Mouse (Mus musculus) heart, embryonic 13.5 days (tissue): ENCODE data around the gene Rwdd4a. TPM values are rescaled to one million over a fixed set of nuclear protein-coding genes. Genes with fewer than 3 reads are reported as not detected.

ENCODE experiments used
- ATAC-seq: fragments of 200-750 bp; cut with Nextera tagmentation; 2 replicates; pipeline ENCODE4 v1.8.0; 2017; ENCODE audit warnings: moderate TSS enrichment; ENCODE audit not compliant: insufficient number of reproducible peaks, low FRiP score, low TSS enrichment; ENCODE audit errors: extremely low read depth
- H3K27ac ChIP-seq: fragments of 300-500 bp; sonication (generic); replicated peaks from 2 replicates; pipeline ENCODE4 v1.5.1; 2015; ENCODE audit warnings: moderate library complexity, mild to moderate bottlenecking, inconsistent platforms
- H3K27me3 ChIP-seq: fragments of 300-500 bp; sonication (generic); replicated peaks from 2 replicates; pipeline ENCODE4 v1.6.1; 2015; ENCODE audit warnings: mild to moderate bottlenecking, inconsistent platforms
- H3K36me3 ChIP-seq: fragments of 300-500 bp; sonication (generic); 2 replicates; pipeline ENCODE4 v1.6.1; 2015; ENCODE audit warnings: mild to moderate bottlenecking, inconsistent platforms
- H3K4me1 ChIP-seq: fragments of 300-500 bp; sonication (generic); 2 replicates; pipeline ENCODE4 v1.6.1; 2015; ENCODE audit warnings: inconsistent platforms
- H3K4me2 ChIP-seq: fragments of 300-500 bp; sonication (generic); 2 replicates; pipeline ENCODE4 v1.6.1; 2015; ENCODE audit warnings: inconsistent platforms, mild to moderate bottlenecking, moderate library complexity
- H3K4me3 ChIP-seq: fragments of 300-500 bp; sonication (generic); 2 replicates; pipeline ENCODE4 v1.5.1; 2015; ENCODE audit warnings: moderate library complexity, mild to moderate bottlenecking, inconsistent platforms
- H3K9ac ChIP-seq: fragments of 300-500 bp; sonication (generic); 2 replicates; pipeline ENCODE4 v1.6.1; 2015; ENCODE audit warnings: inconsistent platforms, mild to moderate bottlenecking, moderate library complexity
- H3K9me3 ChIP-seq: fragments of 300-500 bp; sonication (generic); 2 replicates; pipeline ENCODE4 v1.6.1; 2016; ENCODE audit warnings: inconsistent platforms
- WGBS: fragments of 180-500 bp; shearing (Covaris S2); methylation state at CpG from one replicate; pipeline ENCODE4 v1.1.7; 2015; ENCODE audit warnings: mixed read lengths; 5-methylcytosine and 5-hydroxymethylcytosine counted together
- polyA plus RNA-seq: library from polyadenylated mRNA; unstranded; fragments of >200 nt; fragmentation: Nextera tagmentation; extraction: Ambion mirVana; gene quantifications from 2 replicates; pipeline ENCODE4 v1.2.1, GENCODE M21; 2015

Rwdd4a gene
- polyA plus RNA-seq, 1 experiment from 2014 or later = 28.0 TPM

- H3K9me3 ChIP-seq = no peaks in the 10 kb centered on the region
- peaks cover 7% of the 10 kb centered on the region; the same call in 1 of the 2 replicates for H3K4me1 ChIP-seq
- no peak for ATAC-seq
- no peak overlapping the region for H3K27ac ChIP-seq
- no peaks in the 10 kb centered on the region for H3K27me3 ChIP-seq
- no peak overlapping the region for H3K4me2 ChIP-seq
- no peak overlapping the region for H3K9ac ChIP-seq
- 92% methylated on average over 16 of the region's 16 CpGs for WGBS
- H3K4me3 ChIP-seq = no peak overlapping the region
- H3K36me3 ChIP-seq = peaks cover 86% of the 10 kb centered on the region
Measured at GRCm38 (mm10) chr8:47542746-47543145, 9.3 kb downstream of the Rwdd4a start.

GRCm38 (mm10) chr8:47544094-47544493 lies 10.6 kb downstream of the Rwdd4a start:
- Histone ChIP-seq H3K4me3 (no peak overlapping the region), H3K9me3 (no peaks in the 10 kb centered on the region), H3K27ac (no peak overlapping the region), H3K9ac (no peak overlapping the region), H3K4me1 (peaks cover 7% of the 10 kb centered on the region; the same call in 1 of the 2 replicates), H3K4me2 (no peak overlapping the region), H3K36me3 (peaks cover 86% of the 10 kb centered on the region), H3K27me3 (no peaks in the 10 kb centered on the region)
- ATAC-seq = no peak
- WGBS = 90% methylated on average over 5 of the region's 5 CpGs

GRCm38 (mm10) chr8:47547102-47547501 lies 13.6 kb downstream of the Rwdd4a start:
- H3K9me3 ChIP-seq = no peaks in the 10 kb centered on the region
- H3K4me1 ChIP-seq = no peaks in the 10 kb centered on the region
- H3K9ac ChIP-seq = no peak overlapping the region
- H3K4me2 ChIP-seq = no peak overlapping the region
- H3K36me3 ChIP-seq = peaks cover 93% of the 10 kb centered on the region
- WGBS = 95% methylated on average over 10 of the region's 10 CpGs
- H3K27ac ChIP-seq = no peak overlapping the region
- no peak for ATAC-seq
- no peak overlapping the region for H3K4me3 ChIP-seq
- no peaks in the 10 kb centered on the region for H3K27me3 ChIP-seq

- H3K4me1 ChIP-seq = peaks cover 5% of the 10 kb centered on the region
- ATAC-seq = no peak
- H3K4me2 ChIP-seq = no peak overlapping the region
- no peak overlapping the region for H3K4me3 ChIP-seq
- no peak overlapping the region for H3K27ac ChIP-seq
- H3K36me3 ChIP-seq = peaks cover 43% of the 10 kb centered on the region
- no peaks in the 10 kb centered on the region for H3K27me3 ChIP-seq
- 83% methylated on average over 6 of the region's 6 CpGs for WGBS
- no peaks in the 10 kb centered on the region for H3K9me3 ChIP-seq
- H3K9ac ChIP-seq = no peak overlapping the region
Measured at GRCm38 (mm10) chr8:47553613-47554012, 20.1 kb downstream of the Rwdd4a start.

GRCm38 (mm10) chr8:47556446-47556845 lies 23.0 kb downstream of the Rwdd4a start:
- no peak overlapping the region for H3K9ac ChIP-seq
- H3K27ac ChIP-seq = no peak overlapping the region
- 70% methylated on average over 7 of the region's 7 CpGs for WGBS
- no peak overlapping the region for H3K4me2 ChIP-seq
- no peak overlapping the region for H3K4me3 ChIP-seq
- H3K36me3 ChIP-seq = peaks cover 16% of the 10 kb centered on the region
- no peak for ATAC-seq
- peaks cover 6% of the 10 kb centered on the region for H3K4me1 ChIP-seq
- no peaks in the 10 kb centered on the region for H3K9me3 ChIP-seq
- no peaks in the 10 kb centered on the region for H3K27me3 ChIP-seq

GRCm38 (mm10) chr8:47558274-47558673 lies 24.8 kb downstream of the Rwdd4a start:
- Histone ChIP-seq H3K4me1 (peaks cover 6% of the 10 kb centered on the region), H3K27me3 (no peaks in the 10 kb centered on the region), H3K27ac (no peak overlapping the region), H3K36me3 (peaks cover 8% of the 10 kb centered on the region), H3K9me3 (no peaks in the 10 kb centered on the region), H3K9ac (no peak overlapping the region), H3K4me2 (no peak overlapping the region), H3K4me3 (no peak overlapping the region)
- WGBS = 14% methylated on average over 7 of the region's 7 CpGs
- ATAC-seq = no peak

- 84% methylated on average over 7 of the region's 7 CpGs for WGBS
- Histone ChIP-seq H3K9ac (no peak overlapping the region), H3K27ac (no peak overlapping the region), H3K9me3 (no peaks in the 10 kb centered on the region), H3K36me3 (no peaks in the 10 kb centered on the region), H3K4me3 (no peak overlapping the region), H3K4me1 (peaks cover 6% of the 10 kb centered on the region), H3K27me3 (no peaks in the 10 kb centered on the region), H3K4me2 (no peak overlapping the region)
- ATAC-seq = no peak
Measured at GRCm38 (mm10) chr8:47560801-47561200, 27.3 kb downstream of the Rwdd4a start.

- Histone ChIP-seq H3K36me3 (no peaks in the 10 kb centered on the region), H3K4me1 (no peaks in the 10 kb centered on the region), H3K9ac (no peak overlapping the region), H3K9me3 (no peaks in the 10 kb centered on the region), H3K27ac (no peak overlapping the region), H3K27me3 (no peaks in the 10 kb centered on the region), H3K4me2 (no peak overlapping the region), H3K4me3 (no peak overlapping the region)
- ATAC-seq = no peak
- WGBS = 80% methylated on average over 6 of the region's 6 CpGs
Measured at GRCm38 (mm10) chr8:47566551-47566950, 33.1 kb downstream of the Rwdd4a start.

GRCm38 (mm10) chr8:47568098-47568497 lies 34.6 kb downstream of the Rwdd4a start:
- Histone ChIP-seq H3K4me1 (no peaks in the 10 kb centered on the region), H3K27me3 (no peaks in the 10 kb centered on the region), H3K4me3 (no peak overlapping the region), H3K27ac (no peak overlapping the region), H3K9me3 (no peaks in the 10 kb centered on the region), H3K4me2 (no peak overlapping the region), H3K36me3 (no peaks in the 10 kb centered on the region), H3K9ac (no peak overlapping the region)
- WGBS = 63% methylated on average over 5 of the region's 5 CpGs
- no peak for ATAC-seq

GRCm38 (mm10) chr8:47570161-47570560 lies 36.7 kb downstream of the Rwdd4a start:
- 83% methylated on average over 6 of the region's 6 CpGs for WGBS
- no peak overlapping the region for H3K9ac ChIP-seq
- H3K9me3 ChIP-seq = no peaks in the 10 kb centered on the region
- no peak overlapping the region for H3K27ac ChIP-seq
- no peak overlapping the region for H3K4me3 ChIP-seq
- no peaks in the 10 kb centered on the region for H3K36me3 ChIP-seq
- ATAC-seq = no peak
- no peak overlapping the region for H3K4me2 ChIP-seq
- H3K4me1 ChIP-seq = no peaks in the 10 kb centered on the region
- no peaks in the 10 kb centered on the region for H3K27me3 ChIP-seq

GRCm38 (mm10) chr8:47573482-47573881 lies 40.0 kb downstream of the Rwdd4a start:
- H3K27ac ChIP-seq = no peak overlapping the region
- H3K4me3 ChIP-seq = no peak overlapping the region
- ATAC-seq = no peak
- H3K27me3 ChIP-seq = no peaks in the 10 kb centered on the region
- whole genome bisulfite sequencing = 84% methylated on average over 7 of the region's 7 CpGs
- H3K4me1 ChIP-seq = no peaks in the 10 kb centered on the region
- no peaks in the 10 kb centered on the region for H3K36me3 ChIP-seq
- H3K9ac ChIP-seq = no peak overlapping the region
- no peaks in the 10 kb centered on the region; the same call in 1 of the 2 replicates for H3K9me3 ChIP-seq
- H3K4me2 ChIP-seq = no peak overlapping the region

GRCm38 (mm10) chr8:47581454-47581853 lies 48.0 kb downstream of the Rwdd4a start:
- no peaks in the 10 kb centered on the region for H3K9me3 ChIP-seq
- no peak overlapping the region for H3K4me2 ChIP-seq
- H3K4me3 ChIP-seq = no peak overlapping the region
- H3K9ac ChIP-seq = no peak overlapping the region
- ATAC-seq = no peak
- H3K36me3 ChIP-seq = no peaks in the 10 kb centered on the region
- H3K27me3 ChIP-seq = no peaks in the 10 kb centered on the region
- H3K27ac ChIP-seq = no peak overlapping the region
- WGBS = 80% methylated on average over 7 of the region's 7 CpGs
- peaks cover 5% of the 10 kb centered on the region for H3K4me1 ChIP-seq
